Mouse (Mus musculus): Measurements from ENCODE around the gene Mtnr1b.

DNA sequence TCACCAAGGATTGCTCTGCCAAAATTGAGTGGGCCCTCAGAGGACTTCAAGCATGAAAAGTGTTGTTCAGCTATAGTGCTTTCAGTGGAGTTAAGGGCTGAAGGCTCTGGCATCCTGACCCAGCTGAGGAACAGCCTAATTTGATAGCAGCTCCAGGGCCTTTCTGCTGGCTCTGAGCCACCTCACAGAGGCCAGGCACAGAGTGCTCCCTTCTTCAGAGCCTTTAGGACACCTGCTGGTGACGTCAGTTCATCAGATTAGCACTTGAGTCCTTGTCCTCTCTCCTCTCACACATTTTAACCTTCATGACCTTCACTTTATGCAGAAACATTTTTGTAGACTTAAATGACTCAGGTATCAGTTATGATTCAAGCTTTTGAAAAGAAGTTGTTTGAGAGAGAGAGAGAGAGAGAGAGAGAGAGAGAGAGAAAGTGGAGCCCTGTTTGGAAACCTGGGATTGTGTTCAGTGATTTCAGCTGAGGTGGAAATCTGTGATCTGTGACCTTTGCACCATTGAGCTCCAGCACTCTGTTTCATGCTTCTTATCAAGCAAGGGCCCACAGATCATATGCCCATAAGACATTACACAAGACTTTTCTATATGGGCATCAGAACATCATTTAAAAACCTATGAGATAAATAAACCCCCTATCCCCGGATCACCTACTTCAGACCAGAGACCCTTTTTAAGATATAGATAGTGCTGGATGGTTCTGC lies 35.2 kb upstream of the Mtnr1b start:
- no peak for TF ChIP-seq MYOD1 (IDR thresholded peaks at IDR 0.05; ENCODE audit: control insufficient read depth, insufficient read length, low read depth)
- no peak for TF ChIP-seq CTCF (IDR thresholded peaks at IDR 0.05; ENCODE audit: control insufficient read depth, insufficient read depth, insufficient read length)
- no peak for TF ChIP-seq CEBPB (IDR thresholded peaks at IDR 0.05; ENCODE audit: low read depth)

Data from C2C12 (cell line).